Mouse (Mus musculus): Measurements from ENCODE around the gene Fam122a. TPM values are rescaled to one million over a fixed set of nuclear protein-coding genes. Genes with fewer than 3 reads are reported as not detected.

Gene Fam122a
- polyA plus RNA-seq, 1 experiment, result 10.2 TPM

DNA sequence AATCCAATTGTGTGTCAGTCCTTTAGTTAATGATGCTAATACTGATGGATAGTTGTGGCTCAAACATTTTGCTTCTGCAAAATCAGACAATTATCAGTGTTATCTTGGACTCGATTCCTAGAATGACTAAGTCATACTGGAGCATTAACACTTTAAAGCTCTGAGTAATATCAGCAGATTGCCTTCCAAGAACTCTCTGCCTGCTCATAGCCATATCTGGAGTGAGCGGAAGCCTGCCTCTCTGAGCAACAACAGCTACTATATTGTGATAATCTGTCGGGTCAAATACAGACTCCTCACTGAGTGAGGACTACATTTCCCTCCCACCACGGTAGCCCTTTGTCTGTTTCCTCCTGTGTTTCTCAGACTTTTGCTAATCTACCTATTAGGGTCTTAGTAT lies 37.4 kb downstream of the Fam122a start:
- Histone ChIP-seq H3K27ac (ENCODE audit: control insufficient read depth, insufficient read depth, low read depth, low read length, poor library complexity) (no peak overlapping the region), H3K4me3 (replicated peaks; ENCODE audit: control insufficient read depth, low read depth, low read length) (no peak overlapping the region), H3K4me1 (ENCODE audit: control insufficient read depth, insufficient read depth, low read length) (no peaks in the 10 kb centered on the region)
- TF ChIP-seq POLR2A (IDR thresholded peaks at IDR 0.05; ENCODE audit: borderline replicate concordance, control insufficient read depth, low read depth, low read length) (no peak), CTCF (IDR thresholded peaks at IDR 0.05; ENCODE audit: control insufficient read depth, insufficient read depth, low read length) (no peak)
- WGBS, result 67% methylated on average over 4 of the region's 4 CpGs

DNA sequence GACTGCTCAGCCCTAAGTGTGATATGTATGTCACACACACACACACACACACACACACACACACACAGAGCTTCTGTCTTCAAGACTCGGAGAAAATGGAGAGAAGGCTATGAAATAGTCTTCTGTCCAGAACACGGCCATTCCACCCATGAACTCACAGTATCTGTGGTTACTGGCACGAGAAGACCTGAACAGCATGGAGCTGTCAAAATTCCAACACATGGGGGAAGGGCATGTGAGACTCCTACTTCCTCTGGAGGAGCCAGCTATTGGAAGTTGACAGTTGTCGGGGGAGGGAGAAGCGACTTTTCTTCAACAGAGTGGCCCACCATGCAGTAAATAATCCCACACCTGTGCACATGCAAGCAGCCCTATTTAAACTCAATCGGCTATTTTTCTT lies 42.9 kb downstream of the Fam122a start:
- Histone ChIP-seq H3K4me3 (replicated peaks; ENCODE audit: control insufficient read depth, low read depth, low read length) (no peak overlapping the region), H3K27ac (ENCODE audit: control insufficient read depth, insufficient read depth, low read depth, low read length, poor library complexity) (no peak overlapping the region), H3K4me1 (ENCODE audit: control insufficient read depth, insufficient read depth, low read length) (peaks cover 2% of the 10 kb centered on the region; the same call in 1 of the 2 replicates)
- TF ChIP-seq CTCF (IDR thresholded peaks at IDR 0.05; ENCODE audit: control insufficient read depth, insufficient read depth, low read length) (no peak), POLR2A (IDR thresholded peaks at IDR 0.05; ENCODE audit: borderline replicate concordance, control insufficient read depth, low read depth, low read length) (no peak)
- WGBS, result 84% methylated on average over 6 of the region's 6 CpGs

DNA sequence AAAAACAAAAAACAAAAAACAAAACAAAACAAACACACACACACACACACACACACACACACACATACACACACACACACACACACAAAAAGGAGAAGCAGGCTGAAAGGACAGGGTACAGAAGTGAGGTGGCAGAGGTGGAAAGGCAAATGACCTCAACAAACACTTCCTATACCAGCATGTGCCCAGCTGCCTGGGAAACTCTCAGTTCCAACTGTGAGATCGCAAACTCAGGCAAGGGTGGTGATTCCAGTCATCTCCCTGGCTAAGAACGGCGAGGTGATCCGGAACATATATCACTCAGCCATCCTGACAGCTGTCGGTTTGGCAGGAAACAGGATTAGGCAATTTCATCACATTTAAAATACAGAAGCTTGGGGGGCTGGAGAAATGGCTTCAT lies 44.7 kb downstream of the Fam122a start:
- peak overlapping the region; percentile 18; the same call in 1 of the 2 replicates for H3K27ac ChIP-seq (ENCODE audit: control insufficient read depth, insufficient read depth, low read depth, low read length, poor library complexity)
- no peak overlapping the region for H3K4me3 ChIP-seq (replicated peaks; ENCODE audit: control insufficient read depth, low read depth, low read length)
- 12% methylated on average over 5 of the region's 5 CpGs for WGBS
- peaks cover 2% of the 10 kb centered on the region; the same call in 1 of the 2 replicates for H3K4me1 ChIP-seq (ENCODE audit: control insufficient read depth, insufficient read depth, low read length)
- TF ChIP-seq POLR2A (IDR thresholded peaks at IDR 0.05; ENCODE audit: borderline replicate concordance, control insufficient read depth, low read depth, low read length) (no peak), CTCF (IDR thresholded peaks at IDR 0.05; ENCODE audit: control insufficient read depth, insufficient read depth, low read length) (no peak)

DNA sequence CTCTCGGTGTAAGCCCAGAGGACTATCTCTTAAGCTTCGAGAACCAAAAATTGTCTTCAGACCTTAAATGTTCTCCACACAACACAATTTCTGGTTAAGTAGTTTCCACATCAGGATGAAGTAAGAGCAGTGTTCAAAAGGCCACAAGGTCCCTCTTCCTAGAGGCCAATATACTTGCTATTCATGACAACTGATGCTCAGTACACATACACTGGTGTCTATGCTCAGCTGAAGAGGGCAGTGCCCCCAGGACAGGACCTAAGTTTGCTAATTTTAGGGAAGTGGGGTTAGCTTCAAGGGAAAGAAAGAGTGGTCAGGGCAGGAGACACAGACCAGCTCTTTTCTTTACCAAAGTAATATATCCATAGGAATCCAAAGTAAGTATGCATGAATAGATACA lies 45.8 kb downstream of the Fam122a start:
- Histone ChIP-seq H3K4me1 (ENCODE audit: control insufficient read depth, insufficient read depth, low read length) (peaks cover 2% of the 10 kb centered on the region; the same call in 1 of the 2 replicates), H3K27ac (ENCODE audit: control insufficient read depth, insufficient read depth, low read depth, low read length, poor library complexity) (peak overlapping the region; percentile 20; the same call in 1 of the 2 replicates), H3K4me3 (replicated peaks; ENCODE audit: control insufficient read depth, low read depth, low read length) (no peak overlapping the region)
- WGBS, result 41% methylated on average over 2 of the region's 2 CpGs
- TF ChIP-seq CTCF (IDR thresholded peaks at IDR 0.05; ENCODE audit: control insufficient read depth, insufficient read depth, low read length) (no peak), POLR2A (IDR thresholded peaks at IDR 0.05; ENCODE audit: borderline replicate concordance, control insufficient read depth, low read depth, low read length) (no peak)

DNA sequence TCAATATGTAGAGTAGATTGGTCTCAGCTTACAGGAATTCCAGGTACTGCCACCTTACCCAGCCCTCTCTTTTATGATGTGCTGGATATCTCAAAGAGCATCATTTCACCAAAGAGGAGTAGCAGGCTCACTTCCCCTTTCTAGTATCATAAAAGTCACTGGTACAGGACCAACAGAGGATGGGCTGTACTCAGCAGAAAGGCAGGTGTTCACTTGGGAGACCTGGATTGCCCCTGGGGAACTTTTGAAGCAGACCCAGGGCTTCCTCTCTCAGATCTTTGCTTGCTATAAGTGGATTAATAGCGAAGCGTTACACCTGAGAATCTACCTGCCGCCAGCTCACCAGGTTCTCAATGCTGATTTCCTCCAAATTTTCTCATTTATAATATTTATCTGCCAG lies 49.1 kb downstream of the Fam122a start:
- Histone ChIP-seq H3K27ac (ENCODE audit: control insufficient read depth, insufficient read depth, low read depth, low read length, poor library complexity) (no peak overlapping the region), H3K4me1 (ENCODE audit: control insufficient read depth, insufficient read depth, low read length) (peaks cover 2% of the 10 kb centered on the region; the same call in 1 of the 2 replicates), H3K4me3 (replicated peaks; ENCODE audit: control insufficient read depth, low read depth, low read length) (no peak overlapping the region)
- no peak for TF ChIP-seq CTCF (IDR thresholded peaks at IDR 0.05; ENCODE audit: control insufficient read depth, insufficient read depth, low read length)
- TF ChIP-seq POLR2A (IDR thresholded peaks at IDR 0.05; ENCODE audit: borderline replicate concordance, control insufficient read depth, low read depth, low read length), result no peak
- WGBS, result 87% methylated on average over 3 of the region's 3 CpGs

GRCm38 (mm10) chr19:24427258-24427657 lies 49.9 kb downstream of the Fam122a start:
- TF ChIP-seq POLR2A (IDR thresholded peaks at IDR 0.05; ENCODE audit: borderline replicate concordance, control insufficient read depth, low read depth, low read length) (no peak), CTCF (IDR thresholded peaks at IDR 0.05; ENCODE audit: control insufficient read depth, insufficient read depth, low read length) (no peak)
- no peak overlapping the region for H3K27ac ChIP-seq (ENCODE audit: control insufficient read depth, insufficient read depth, low read depth, low read length, poor library complexity)
- H3K4me1 ChIP-seq (ENCODE audit: control insufficient read depth, insufficient read depth, low read length), result no peaks in the 10 kb centered on the region; the same call in 1 of the 2 replicates
- no peak overlapping the region for H3K4me3 ChIP-seq (replicated peaks; ENCODE audit: control insufficient read depth, low read depth, low read length)
- WGBS, result 78% methylated on average over 4 of the region's 4 CpGs

GRCm38 (mm10) chr19:24426759-24427181 lies 50.4 kb downstream of the Fam122a start:
- H3K27ac ChIP-seq (ENCODE audit: control insufficient read depth, insufficient read depth, low read depth, low read length, poor library complexity), result no peak overlapping the region
- no peaks in the 10 kb centered on the region; the same call in 1 of the 2 replicates for H3K4me1 ChIP-seq (ENCODE audit: control insufficient read depth, insufficient read depth, low read length)
- H3K4me3 ChIP-seq (replicated peaks; ENCODE audit: control insufficient read depth, low read depth, low read length), result no peak overlapping the region
- 94% methylated on average over 7 of the region's 7 CpGs for WGBS
- no peak for TF ChIP-seq POLR2A (IDR thresholded peaks at IDR 0.05; ENCODE audit: borderline replicate concordance, control insufficient read depth, low read depth, low read length)

Other genes starting within 250 kb of the Fam122a start
- gene Fxn, start 196.8 kb downstream of the Fam122a start, polyA plus RNA-seq (2011; ENCODE audit: insufficient read depth, insufficient read length, low replicate concordance, missing spikeins), result 23.4 and 30.3 TPM in 2 replicates
- 10.4 and 16.2 TPM in 2 replicates for gene Pip5k1b, start 78.5 kb upstream of the Fam122a start, polyA plus RNA-seq (2011; ENCODE audit: insufficient read depth, insufficient read length, low replicate concordance, missing spikeins)
- 0.40 TPM in 1 of 2 replicates, not detected in the other for gene Tmem252, start 196.7 kb upstream of the Fam122a start, polyA plus RNA-seq (2011; ENCODE audit: insufficient read depth, insufficient read length, low replicate concordance, missing spikeins)

Measured in bone marrow, adult 2 months (tissue).